Mouse (Mus musculus) thymus, postnatal 25 days (tissue): Measurements from ENCODE around the gene Csrp3.
A peak's percentile ranks its signal among the peaks of the same experiment; 100 is the strongest.

ENCODE experiments used
- DNase-seq: peaks from one replicate; pipeline ENCODE4 v3.0.0; 2022

Gene Csrp3

GRCm38 (mm10) chr7:48847820-48848650 is at the start of gene Csrp3:
TSS of gene Csrp3 (minus strand) at chr7:48848033.
- no peak for DNase-seq

DNA sequence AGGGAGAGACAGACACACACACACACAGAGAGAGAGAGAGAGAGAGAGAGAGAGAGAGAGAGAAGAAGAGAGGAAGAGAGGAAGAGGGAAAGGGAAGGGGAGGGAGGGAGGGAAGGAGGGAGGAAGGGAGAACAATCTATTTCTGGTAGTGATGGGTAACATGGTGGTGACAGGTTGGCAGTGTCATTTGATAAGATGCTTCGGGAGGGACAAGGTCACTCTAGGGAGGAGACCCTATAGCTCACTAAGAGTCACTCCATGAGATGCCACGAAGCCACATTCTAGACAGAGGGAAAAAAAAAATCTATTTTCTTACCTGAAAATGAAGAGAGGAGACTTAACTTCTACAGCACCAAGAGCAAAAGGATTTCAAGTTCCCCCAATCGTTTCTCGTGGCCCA is 48.2 kb upstream of the Csrp3 start:
- no peak for DNase-seq

DNA sequence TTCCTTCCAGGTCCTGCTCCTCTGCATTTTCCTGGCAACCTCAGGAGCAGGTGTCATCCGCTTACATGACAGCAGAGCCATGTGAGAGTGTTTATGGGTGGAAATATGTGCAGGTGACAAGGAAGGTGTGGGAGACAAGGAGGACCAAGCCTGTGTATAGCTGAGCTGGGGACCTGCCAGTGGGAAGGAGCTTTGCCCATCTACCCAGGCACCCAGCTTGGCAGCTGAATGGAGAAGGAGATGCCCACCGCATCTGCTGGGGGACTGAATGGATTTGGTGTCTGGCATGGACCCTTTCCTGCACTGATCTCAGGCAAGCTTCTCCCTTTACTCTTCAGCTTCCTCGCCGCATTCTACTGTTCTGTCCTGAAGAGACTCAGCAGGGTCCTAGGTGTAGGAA is 47.6 kb upstream of the Csrp3 start:
- no peak for DNase-seq

DNA sequence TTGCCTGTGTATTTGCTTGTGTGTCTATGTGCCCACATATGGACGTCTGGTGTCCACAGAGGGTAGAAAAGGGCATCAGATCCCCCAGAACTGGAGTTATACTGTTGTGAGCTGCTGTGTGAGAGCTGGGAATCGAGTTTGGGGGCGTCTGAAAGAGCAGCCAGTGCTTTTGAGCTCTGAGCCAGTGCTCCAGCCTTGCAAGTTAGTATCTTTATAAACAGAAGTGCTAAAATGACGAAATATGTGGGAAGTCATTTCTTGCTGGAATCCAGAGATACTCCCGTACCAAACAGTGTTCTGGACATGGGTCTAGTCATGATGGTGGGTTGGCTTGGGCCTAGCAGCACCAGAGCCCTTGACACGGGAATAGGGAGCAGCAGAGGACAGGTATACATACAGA is 46.9 kb upstream of the Csrp3 start:
- no peak for DNase-seq

DNA sequence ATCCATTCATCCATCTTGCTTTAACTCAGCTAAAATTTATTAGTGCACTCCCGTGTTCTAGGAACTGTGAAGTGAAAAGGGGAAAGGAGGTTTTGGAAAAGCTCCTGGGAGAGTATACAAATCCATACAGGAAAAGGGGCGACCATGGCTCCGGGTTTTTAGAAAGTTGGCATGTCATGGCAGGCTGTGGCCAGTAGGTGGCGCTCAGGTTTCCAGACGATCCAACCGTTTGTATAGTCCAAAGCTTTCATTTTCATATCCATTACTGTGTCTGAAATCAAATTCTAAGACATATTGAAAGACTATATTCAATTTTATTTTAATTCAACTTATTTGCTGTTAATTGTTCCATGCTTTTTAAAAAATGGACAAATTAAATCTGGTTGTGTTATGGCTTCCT is 46.3 kb upstream of the Csrp3 start:
- peak; percentile 59 for DNase-seq

DNA sequence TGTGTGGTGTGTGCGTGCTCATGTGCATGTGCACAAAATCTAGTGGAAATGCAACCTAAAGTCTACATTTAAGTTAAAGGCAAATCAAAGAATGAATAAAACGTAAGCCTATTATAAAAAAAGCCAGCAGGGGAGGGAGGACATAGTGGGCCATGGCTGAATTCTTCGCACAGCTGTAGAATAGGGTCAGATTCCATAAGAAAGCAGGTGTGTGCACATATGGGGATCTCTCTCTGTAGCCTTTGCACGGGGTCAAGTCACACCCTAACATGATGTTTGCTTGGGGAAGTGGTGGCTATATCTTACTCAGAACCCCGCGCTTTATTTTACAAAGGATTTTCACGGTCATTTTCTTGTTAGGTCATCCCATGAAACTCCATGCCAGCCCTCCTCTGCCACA is 45.3 kb upstream of the Csrp3 start:
- DNase-seq, result no peak

GRCm38 (mm10) chr7:48891029-48891428 is 43.2 kb upstream of the Csrp3 start:
- DNase-seq, result no peak

DNA sequence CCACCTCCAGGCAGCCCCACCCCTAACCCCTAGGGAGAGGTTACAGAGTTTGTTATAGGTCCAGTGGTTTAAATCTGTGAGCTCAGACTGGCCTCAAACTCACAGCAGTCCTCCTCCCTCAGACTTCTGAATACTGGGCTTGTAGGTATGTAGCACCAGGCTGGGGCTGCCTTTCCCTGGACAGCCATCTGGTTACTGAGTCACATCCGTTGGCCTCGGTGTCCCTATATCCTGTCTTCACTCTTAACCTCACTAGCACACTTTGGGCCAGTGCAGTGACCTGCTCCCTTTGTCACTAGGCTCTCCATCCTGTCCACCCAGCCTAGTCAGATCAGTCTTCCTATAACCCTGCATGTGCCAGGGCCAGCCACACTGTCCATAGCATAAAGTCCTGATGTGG is 40.9 kb upstream of the Csrp3 start:
- no peak for DNase-seq

GRCm38 (mm10) chr7:48887973-48888372 is 40.1 kb upstream of the Csrp3 start:
- DNase-seq, result no peak

- DNase-seq, result no peak
These were observed 36.4 kb upstream of the Csrp3 start for GRCm38 (mm10) chr7:48884266-48884611.

DNA sequence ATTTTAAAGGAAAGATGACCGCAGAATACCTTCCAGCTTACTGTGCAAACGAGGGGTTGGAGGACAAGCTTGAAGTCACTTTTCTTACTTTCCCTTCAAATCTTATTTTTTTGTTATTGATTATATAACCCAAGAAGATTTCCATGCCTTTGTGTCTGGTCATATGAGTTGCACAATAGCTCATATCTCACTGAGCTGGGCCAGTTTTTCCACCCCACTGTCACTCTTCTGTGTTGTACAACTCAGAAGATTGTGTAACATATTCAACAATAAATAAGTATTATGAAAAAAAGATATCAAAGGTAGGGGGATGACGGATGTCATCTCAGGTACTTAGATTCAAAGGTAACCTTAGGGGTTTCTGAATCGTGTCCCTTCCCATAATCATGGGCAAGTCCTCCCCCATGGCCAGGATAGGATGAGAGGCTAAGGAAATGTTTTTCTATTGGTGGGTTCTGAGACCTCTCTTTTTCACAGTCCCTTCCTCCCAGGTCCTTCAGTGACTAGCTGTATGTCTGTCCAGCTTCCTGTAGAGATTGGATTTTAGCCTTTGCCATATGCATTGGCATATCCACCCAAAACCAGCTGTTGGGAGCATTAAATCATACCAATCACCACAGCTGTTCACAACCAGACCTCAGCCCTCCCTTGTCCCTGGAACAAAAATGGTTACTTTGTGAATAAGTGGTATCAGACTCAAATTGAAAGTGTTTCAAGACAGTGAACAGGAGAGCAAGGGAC is 35.9 kb upstream of the Csrp3 start:
- no peak for DNase-seq

DNA sequence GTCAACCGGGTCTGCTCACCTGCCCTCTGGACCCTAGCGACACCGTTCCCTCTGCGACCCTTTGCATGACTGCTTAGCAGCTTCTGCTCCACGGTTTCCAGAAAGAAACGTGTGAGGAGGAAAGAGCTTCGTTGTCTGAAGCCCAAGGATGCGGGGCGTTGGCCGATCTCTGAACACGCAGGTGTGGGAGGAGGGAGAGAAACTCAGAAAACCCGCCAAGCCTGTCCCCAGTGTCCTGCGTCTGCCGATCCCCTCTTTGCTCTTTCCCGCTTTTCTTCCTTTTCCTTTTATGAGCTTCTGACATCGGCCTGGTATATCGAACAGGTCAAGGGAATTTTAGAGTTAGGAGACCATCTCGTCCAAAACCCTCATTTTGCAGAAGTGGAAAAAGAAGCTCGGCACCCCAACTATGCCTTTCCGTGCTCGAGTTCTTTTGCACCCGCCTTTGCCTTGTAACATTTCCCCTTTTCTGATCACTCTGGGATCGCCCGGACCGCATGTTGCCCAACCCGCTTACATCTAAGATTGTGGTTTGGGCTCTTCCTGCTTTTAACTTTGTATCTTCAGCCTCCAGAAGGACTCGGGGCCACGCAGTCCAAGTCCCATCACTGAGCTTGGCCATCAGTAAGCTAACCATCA is 34.3 kb upstream of the Csrp3 start:
- no peak for DNase-seq

- peak; percentile 78 for DNase-seq
These were observed 33.7 kb upstream of the Csrp3 start, which contains the start of gene E2f8 for GRCm38 (mm10) chr7:48881486-48881885. TSS of gene E2f8 (minus strand) at chr7:48881596.

- DNase-seq, result peak; percentile 97
These were observed 33.0 kb upstream of the Csrp3 start for GRCm38 (mm10) chr7:48880591-48881481.

- no peak for DNase-seq
These were observed 31.7 kb upstream of the Csrp3 start for GRCm38 (mm10) chr7:48879574-48879973.

GRCm38 (mm10) chr7:48877786-48878390 is 30.1 kb upstream of the Csrp3 start:
- DNase-seq, result no peak

DNA sequence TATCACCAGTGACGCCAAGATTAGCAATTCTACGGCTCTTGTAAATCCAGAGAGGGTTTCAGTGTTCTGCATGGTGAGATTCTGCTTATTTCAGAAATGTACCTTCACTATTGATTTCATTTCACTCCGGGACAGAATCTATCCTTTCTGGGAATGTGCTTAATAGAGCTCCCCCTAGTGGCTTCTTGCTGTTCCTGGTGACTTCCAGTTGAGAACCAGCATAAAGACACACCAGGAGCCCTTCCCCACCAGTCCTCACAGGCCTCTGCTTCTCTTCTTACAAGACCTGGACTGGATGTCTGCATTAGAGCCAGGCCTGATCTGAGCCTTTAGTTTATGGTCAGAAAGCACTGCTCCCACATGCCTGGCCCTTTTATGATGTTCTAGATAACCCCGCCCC is 28.7 kb upstream of the Csrp3 start:
- DNase-seq, result peak; percentile 40

- DNase-seq, result no peak
These were observed 27.3 kb upstream of the Csrp3 start for GRCm38 (mm10) chr7:48875096-48875495.

- no peak for DNase-seq
These were observed 23.5 kb upstream of the Csrp3 start for GRCm38 (mm10) chr7:48871292-48871691.

DNA sequence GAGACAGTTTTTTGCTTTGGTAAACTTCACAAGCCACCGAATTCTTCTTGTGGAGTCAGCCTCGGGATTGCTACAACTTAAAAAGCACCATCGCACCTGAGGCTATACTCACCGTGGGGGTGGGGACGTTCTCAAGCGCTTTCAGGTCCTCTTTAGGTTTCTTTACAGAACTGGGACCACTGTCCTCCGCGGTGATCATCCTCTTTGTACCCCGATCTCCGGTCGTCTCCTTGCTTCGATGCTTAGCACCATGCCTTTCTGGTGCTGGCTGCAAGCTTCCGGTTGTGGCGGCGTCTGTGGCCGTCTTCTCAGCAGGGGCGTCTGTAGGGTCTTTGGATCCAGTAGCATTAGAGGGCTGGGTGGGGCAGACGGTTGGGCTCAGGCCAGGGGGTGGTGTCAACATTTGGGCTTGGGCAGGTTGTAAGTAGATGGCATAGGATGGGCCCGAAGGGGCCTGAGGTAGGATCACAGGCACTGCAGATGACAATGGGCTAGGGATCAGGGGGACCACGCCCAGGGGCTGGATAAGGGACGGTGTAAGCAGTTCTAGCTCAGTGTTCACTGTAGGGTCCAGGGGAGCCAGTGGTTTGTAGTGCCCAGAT is 22.8 kb upstream of the Csrp3 start:
- DNase-seq, result no peak

GRCm38 (mm10) chr7:48870144-48870543 is 22.3 kb upstream of the Csrp3 start:
- no peak for DNase-seq

GRCm38 (mm10) chr7:48867576-48867975 is 19.7 kb upstream of the Csrp3 start:
- no peak for DNase-seq
